Mouse (Mus musculus) lung, adult 2 months (tissue): ENCODE results near the gene Rnf185.

Experiments
- CTCF ChIP-seq: fragments of 200-500 bp; IDR thresholded peaks from 2 replicates; pipeline ENCODE4 v1.5.1; 2011; ENCODE audit warnings: mild to moderate bottlenecking, low read length, control low read depth; ENCODE audit not compliant: insufficient read depth
- POLR2A ChIP-seq: fragments of 200-500 bp; IDR thresholded peaks from 2 replicates; pipeline ENCODE4 v1.6.1; 2011; ENCODE audit warnings: low read depth, mild to moderate bottlenecking, control low read depth, low read length, borderline replicate concordance; ENCODE audit errors: extremely low read depth

DNA sequence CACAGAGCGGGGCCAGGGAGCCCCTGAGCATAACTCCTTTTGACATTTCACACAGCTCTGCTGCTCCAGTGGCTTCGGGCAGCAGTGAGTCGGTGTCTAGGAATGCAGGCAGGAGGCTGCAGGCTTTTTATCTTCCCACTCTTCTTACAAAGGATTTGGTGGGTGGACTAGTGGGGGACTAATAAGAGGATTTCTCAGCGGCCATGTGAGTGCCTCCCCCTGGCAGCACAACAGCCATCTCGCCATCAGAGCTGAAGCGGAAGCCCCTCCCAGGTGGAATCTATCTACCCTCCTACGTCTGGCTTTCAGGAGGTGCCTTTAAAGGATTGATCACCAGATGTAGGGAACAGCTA lies 77.9 kb downstream of the Rnf185 start:
- TF ChIP-seq CTCF (no peak), POLR2A (no peak)
